Mouse (Mus musculus) lung, postnatal 0 days (tissue): Measurements from ENCODE around the gene Tbc1d10c.
A peak's percentile ranks its signal among the peaks of the same experiment; 100 is the strongest.

Experiments
- CTCF ChIP-seq: IDR thresholded peaks from 2 replicates; pipeline ENCODE4 v1.5.1; 2016; ENCODE audit warnings: antibody characterized with exemption, mild to moderate bottlenecking
- EP300 ChIP-seq: IDR thresholded peaks from 2 replicates; pipeline ENCODE4 v1.6.1; 2016; ENCODE audit warnings: antibody characterized with exemption, mild to moderate bottlenecking, control low read depth

DNA sequence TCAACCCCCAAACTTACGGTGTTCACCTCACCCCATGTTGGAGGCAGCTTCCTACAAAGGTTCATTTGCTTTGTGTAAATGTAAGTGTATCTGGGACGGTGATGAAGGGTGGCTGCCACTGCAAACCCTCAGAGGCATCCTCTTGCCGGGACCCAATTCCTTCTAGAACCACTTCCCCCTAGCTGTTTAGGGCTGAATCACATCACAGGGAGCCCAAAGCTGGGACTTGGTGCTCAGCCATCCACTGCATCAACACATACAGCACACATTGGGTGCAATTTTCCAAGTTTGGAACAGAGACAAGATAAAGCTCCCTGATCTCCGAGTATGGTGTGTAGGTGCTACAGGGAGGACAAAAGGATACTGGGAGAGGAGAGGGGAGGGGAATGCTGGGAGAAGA lies 13.8 kb upstream of the Tbc1d10c start:
- TF ChIP-seq CTCF (peak; percentile 37), EP300 (no peak)
